Mouse (Mus musculus): ENCODE results near the gene C1s2. TPM values are rescaled to one million over a fixed set of nuclear protein-coding genes. Genes with fewer than 3 reads are reported as not detected.
"Not testable (repeated sequence)": the region's sequence is repeated elsewhere in the genome, so short reads cannot be mapped to it uniquely, and the experiment has no call there.

C1s2 gene
- total RNA-seq (2012; rRNA removed) (0.08 TPM in 1 of 2 replicates, not detected in the other), total RNA-seq (2014; rRNA removed) (0.08 and 0.18 TPM in 2 replicates), polyA plus RNA-seq (2012; ENCODE audit: insufficient read length, low read depth) (0.10 and 0.19 TPM in 2 replicates)

- dilution Hi-C loops (cut with MboI; ENCODE audit: extremely low pct_ligation_motif_present, extremely low pct_unique_long_range_greater_than_20kb, low sequenced_read_pairs); H3K27ac ChIP-seq (ENCODE audit: insufficient read depth, low read depth); in situ Hi-C loops (cut with MboI; ENCODE audit: low pct_ligation_motif_present, low pct_unique_long_range_greater_than_20kb, low sequenced_read_pairs); H3K9ac ChIP-seq (ENCODE audit: insufficient read depth, low read depth); DNase-seq (ENCODE audit: extremely low read depth); H3K79me2 ChIP-seq (replicated peaks; ENCODE audit: control insufficient read depth, extremely low read depth, insufficient read depth, poor library complexity, severe bottlenecking); H3K27me3 ChIP-seq (replicated peaks); H3K9me3 ChIP-seq (replicated peaks; ENCODE audit: low read length); H3K36me3 ChIP-seq (replicated peaks in 1 of 2; ENCODE audit: control insufficient read depth in 1 of 2, insufficient read depth in 1 of 2, low read length in 1 of 2); H3K4me3 ChIP-seq (replicated peaks in 1 of 3; ENCODE audit: low read depth in 2 of 3, low read length in 2 of 3, poor library complexity in 1 of 3): not testable (repeated sequence)
- TF ChIP-seq SMC3 (IDR thresholded peaks at IDR 0.05; ENCODE audit: low read depth, low read length), result 0 out of 2 replicates have a peak, but pooled peaks have one; percentile 29
- Histone ChIP-seq H3K4me1 (ENCODE audit: control insufficient read depth in 1 of 2, insufficient read depth in 2 of 2) (peaks cover 5 to 12% of the 10 kb centered on the region in 2 experiments; a peak in 3 of 4 replicates), H3K4me2 (ENCODE audit: insufficient read depth, low read depth, poor library complexity, severe bottlenecking) (peak within 1 kb of the TSS; percentile 37; the same call in 1 of the 2 replicates)
Observed at GRCm38 (mm10) chr6:124635985-124636384, at the start of gene C1s2. Gene C1s2, minus strand, starts transcription at chr6:124636085.

GRCm38 (mm10) chr6:124683591-124684417 is 47.9 kb upstream of the C1s2 start:
- H3K79me2 ChIP-seq (replicated peaks; ENCODE audit: control insufficient read depth, extremely low read depth, insufficient read depth, poor library complexity, severe bottlenecking), result peaks cover 6% of the 10 kb centered on the region
- dilution Hi-C loops (cut with MboI; ENCODE audit: extremely low pct_ligation_motif_present, extremely low pct_unique_long_range_greater_than_20kb, low sequenced_read_pairs) (no loop called here), in situ Hi-C loops (cut with MboI; ENCODE audit: low pct_ligation_motif_present, low pct_unique_long_range_greater_than_20kb, low sequenced_read_pairs) (no loop called here)
- no peaks in the 10 kb centered on the region for H3K9me3 ChIP-seq (replicated peaks; ENCODE audit: low read length)
- peaks cover 16 to 66% of the 10 kb centered on the region in 2 experiments for H3K4me1 ChIP-seq (ENCODE audit: control insufficient read depth in 1 of 2, insufficient read depth in 2 of 2)
- TF ChIP-seq MAFK (IDR thresholded peaks at IDR 0.05; ENCODE audit: insufficient replicate concordance, low read length), result 0 out of 2 replicates have a peak, but pooled peaks have one; percentile 8
- TF ChIP-seq JUN (IDR thresholded peaks at IDR 0.05; ENCODE audit: insufficient read depth, low read depth, low read length), result peak; percentile 76
- no peak for TF ChIP-seq CHD2 (IDR thresholded peaks at IDR 0.05; ENCODE audit: low read length)
- TF ChIP-seq MEF2A (IDR thresholded peaks at IDR 0.05; ENCODE audit: borderline replicate concordance, low read depth, low read length), result 0 out of 2 replicates have a peak, but pooled peaks have one; percentile 38
- TF ChIP-seq MYC (IDR thresholded peaks at IDR 0.05; ENCODE audit: low read depth, low read length), result peak; percentile 51
- TF ChIP-seq TCF12 (IDR thresholded peaks at IDR 0.05; ENCODE audit: low read depth, low read length), result 0 out of 2 replicates have a peak, but pooled peaks have one; percentile 49
- peak; percentile 98 for TF ChIP-seq BHLHE40 (IDR thresholded peaks at IDR 0.05; ENCODE audit: low read depth, low read length)
- TF ChIP-seq JUND (conservative IDR thresholded peaks at IDR 0.05; ENCODE audit: low read depth, low read length), result peak; percentile 73
- TF ChIP-seq ETS1 (conservative IDR thresholded peaks at IDR 0.05; ENCODE audit: low read depth, low read length), result peak; percentile 61
- peak; percentile 14; the same call in 1 of the 2 replicates for TF ChIP-seq TBP (conservative IDR thresholded peaks at IDR 0.05; ENCODE audit: low read depth, low read length)
- no peak; the same call in 1 of the 2 replicates for TF ChIP-seq RCOR1 (conservative IDR thresholded peaks at IDR 0.05; ENCODE audit: low read depth, low read length)
- TF ChIP-seq POLR2AphosphoS2 (IDR thresholded peaks at IDR 0.05; ENCODE audit: low read depth, low read length), result no peak
- peak; percentile 84 for TF ChIP-seq ZNF384 (IDR thresholded peaks at IDR 0.05; ENCODE audit: low read depth, low read length)
- peak; percentile 62; the same call in 1 of the 2 replicates for TF ChIP-seq IRF4 (IDR thresholded peaks at IDR 0.05; ENCODE audit: low read depth, low read length)
- peak; percentile 31; the same call in 1 of the 2 replicates for TF ChIP-seq POLR2A (IDR thresholded peaks at IDR 0.05; ENCODE audit: low read depth, low read length)
- TF ChIP-seq EP300 (IDR thresholded peaks at IDR 0.05; ENCODE audit: low read length), result peak; percentile 66
- H3K36me3 ChIP-seq (replicated peaks in 1 of 2; ENCODE audit: control insufficient read depth in 1 of 2, insufficient read depth in 1 of 2, low read length in 1 of 2), result peaks cover 0 to 38% of the 10 kb centered on the region in 2 experiments
- peak overlapping the region; percentile 60 for H3K9ac ChIP-seq (ENCODE audit: insufficient read depth, low read depth)
- H3K27me3 ChIP-seq (replicated peaks), result no peaks in the 10 kb centered on the region
- peak overlapping the region; percentile 97 for H3K27ac ChIP-seq (ENCODE audit: insufficient read depth, low read depth)
- H3K4me2 ChIP-seq (ENCODE audit: insufficient read depth, low read depth, poor library complexity, severe bottlenecking), result peak overlapping the region; percentile 96
- peak; percentile 86 for DNase-seq (ENCODE audit: extremely low read depth)
- H3K4me3 ChIP-seq (replicated peaks in 1 of 3; ENCODE audit: low read depth in 2 of 3, low read length in 2 of 3, poor library complexity in 1 of 3), result peak overlapping the region; percentile 2 to 25 (median 15)
